Mouse (Mus musculus): Measurements from ENCODE around the gene Slc25a1.

DNA sequence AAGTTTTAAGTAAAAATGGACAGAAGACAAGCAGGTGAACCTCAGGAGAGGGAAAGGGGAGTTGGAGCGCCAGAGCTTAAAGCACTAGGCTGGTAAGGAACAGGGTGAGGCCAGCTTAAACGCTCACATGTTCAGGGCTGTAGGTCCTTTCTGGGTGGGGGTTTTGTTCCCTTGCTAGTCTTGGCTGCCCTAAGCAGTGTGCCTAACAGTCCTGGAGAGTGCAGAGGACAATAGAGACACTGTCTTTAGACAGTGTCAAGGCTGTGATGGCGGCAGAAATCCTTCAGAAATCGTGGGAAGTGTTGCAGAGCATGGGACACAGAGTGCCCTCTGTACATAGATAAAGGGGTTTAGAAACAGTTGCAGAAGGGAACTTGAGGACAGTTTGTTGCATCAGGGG lies 22.0 kb upstream of the Slc25a1 start:
- TF ChIP-seq CTCF (conservative IDR thresholded peaks at IDR 0.05; ENCODE audit: low read length), result no peak
- no peak for TF ChIP-seq POU5F1 (IDR thresholded peaks at IDR 0.05; ENCODE audit: borderline replicate concordance, low read length)

Data from E14TG2a.4 (cell line).